ENCODE assay signal across 8 mouse cellular contexts in genomic region chr4:144896321-144896720, GRCm38 (mm10). TPM values are rescaled to one million over a fixed set of nuclear protein-coding genes. Genes with fewer than 3 reads are reported as not detected.
A peak's percentile ranks its signal among the peaks of the same experiment; 100 is the strongest.
DNase-seq lines count a peak whose midpoint lies in the region; ATAC-seq lines count a peak whose summit lies in the region.

No protein-coding gene starts in this region.

- no peaks in the 10 kb centered on the region for H3K27me3 ChIP-seq in heart, embryonic 16.5 days (ENCODE audit: control insufficient read depth, insufficient read depth, low read length)
- H3K27me3 ChIP-seq in limb, embryonic 11.5 days (ENCODE audit: control insufficient read depth, insufficient read depth, low read length): no peaks in the 10 kb centered on the region
- peaks cover 32% of the 10 kb centered on the region for H3K27me3 ChIP-seq in midbrain, embryonic 14.5 days (ENCODE audit: control insufficient read depth, insufficient read depth, low read length)
- H3K27me3 ChIP-seq in forebrain, embryonic 11.5 days (ENCODE audit: control insufficient read depth, insufficient read depth, low read length): peaks cover 23% of the 10 kb centered on the region

- WGBS in heart, embryonic 16.5 days: 58% methylated on average over 3 of the region's 3 CpGs
- WGBS in limb, embryonic 11.5 days: 58% methylated on average over 3 of the region's 3 CpGs
- 56% methylated on average over 3 of the region's 3 CpGs for WGBS in midbrain, embryonic 14.5 days
- 58% methylated on average over 3 of the region's 3 CpGs for WGBS in forebrain, embryonic 11.5 days

- H3K4me3 ChIP-seq in heart, embryonic 16.5 days (ENCODE audit: low read length): no peak overlapping the region
- H3K4me3 ChIP-seq in limb, embryonic 11.5 days (ENCODE audit: low read depth, low read length): no peak overlapping the region
- no peak overlapping the region for H3K4me3 ChIP-seq in midbrain, embryonic 14.5 days (replicated peaks; ENCODE audit: low read depth, low read length)
- no peak overlapping the region for H3K4me3 ChIP-seq in forebrain, embryonic 11.5 days (ENCODE audit: low read depth, low read length)

- H3K4me1 ChIP-seq in heart, embryonic 16.5 days (ENCODE audit: control insufficient read depth, insufficient read depth, low read length): peaks cover 32% of the 10 kb centered on the region
- H3K4me1 ChIP-seq in limb, embryonic 11.5 days (ENCODE audit: control insufficient read depth, insufficient read depth, low read length): peaks cover 19% of the 10 kb centered on the region
- peaks cover 19% of the 10 kb centered on the region for H3K4me1 ChIP-seq in midbrain, embryonic 14.5 days (ENCODE audit: control insufficient read depth, insufficient read depth, low read length)
- H3K4me1 ChIP-seq in forebrain, embryonic 11.5 days (replicated peaks; ENCODE audit: control insufficient read depth, insufficient read depth, low read length): peaks cover 8% of the 10 kb centered on the region

- H3K9me3 ChIP-seq in heart, embryonic 16.5 days (replicated peaks; ENCODE audit: control insufficient read depth, low read length): no peaks in the 10 kb centered on the region
- no peaks in the 10 kb centered on the region for H3K9me3 ChIP-seq in limb, embryonic 11.5 days (ENCODE audit: control insufficient read depth, low read length)
- no peaks in the 10 kb centered on the region for H3K9me3 ChIP-seq in midbrain, embryonic 14.5 days (ENCODE audit: control insufficient read depth, low read length)
- H3K9me3 ChIP-seq in forebrain, embryonic 11.5 days (ENCODE audit: control insufficient read depth, low read length): no peaks in the 10 kb centered on the region

- H3K27ac ChIP-seq in heart, embryonic 16.5 days (ENCODE audit: low read length): no peak overlapping the region; the same call in 1 of the 2 replicates
- H3K27ac ChIP-seq in limb, embryonic 11.5 days (replicated peaks; ENCODE audit: low read depth, low read length): no peak overlapping the region
- no peak overlapping the region for H3K27ac ChIP-seq in midbrain, embryonic 14.5 days (replicated peaks; ENCODE audit: low read depth, low read length)
- H3K27ac ChIP-seq in forebrain, embryonic 11.5 days (ENCODE audit: low read depth, low read length): no peak overlapping the region

- intact Hi-C loops in heart, postnatal 25 days (cut with DNase I): no loop called here

- peak; percentile 83 to 84 for DNase-seq in heart, adult 18-20 months
- no peak for DNase-seq in heart, postnatal 25 days (ENCODE audit: low spot score)
- DNase-seq in adrenal gland, postnatal 14 days: peak; percentile 87
- peak; percentile 44 for DNase-seq in limb, embryonic 11.5 days (ENCODE audit: low spot score)
- DNase-seq in midbrain, embryonic 14.5 days: peak; percentile 27
- DNase-seq in cerebellum, adult 9-11 months: no peak
- DNase-seq in forebrain, embryonic 11.5 days (ENCODE audit: low spot score): no peak

- no peak for ATAC-seq in heart, embryonic 16.5 days (replicated peaks; ENCODE audit: extremely low read depth, insufficient read depth, low FRiP score)
- no peak for ATAC-seq in limb, embryonic 11.5 days (ENCODE audit: insufficient number of reproducible peaks, low FRiP score, low TSS enrichment, low read depth)
- no peak for ATAC-seq in midbrain, embryonic 14.5 days (ENCODE audit: low FRiP score, low TSS enrichment)
- ATAC-seq in forebrain, embryonic 11.5 days (replicated peaks; ENCODE audit: low FRiP score): no peak

- no peaks in the 10 kb centered on the region for H3K36me3 ChIP-seq in heart, embryonic 16.5 days (ENCODE audit: control insufficient read depth, insufficient read depth)
- no peaks in the 10 kb centered on the region; the same call in 1 of the 2 replicates for H3K36me3 ChIP-seq in limb, embryonic 11.5 days (ENCODE audit: control insufficient read depth, insufficient read depth, low read length)
- no peaks in the 10 kb centered on the region for H3K36me3 ChIP-seq in midbrain, embryonic 14.5 days (ENCODE audit: control insufficient read depth, insufficient read depth, low read length)
- no peaks in the 10 kb centered on the region for H3K36me3 ChIP-seq in forebrain, embryonic 11.5 days (ENCODE audit: control insufficient read depth, insufficient read depth, low read length)

- H3K4me2 ChIP-seq in heart, embryonic 16.5 days (ENCODE audit: low read depth, low read length): 0 out of 2 replicates have a peak overlapping the region, but pooled peaks have one; percentile 43
- no peak overlapping the region for H3K4me2 ChIP-seq in limb, embryonic 11.5 days (ENCODE audit: low read depth, severe bottlenecking)
- H3K4me2 ChIP-seq in midbrain, embryonic 14.5 days (ENCODE audit: low read length): 0 out of 2 replicates have a peak overlapping the region, but pooled peaks have one; percentile 0
- no peak overlapping the region for H3K4me2 ChIP-seq in forebrain, embryonic 11.5 days (ENCODE audit: low read depth, low read length, severe bottlenecking)

- no peak overlapping the region for H3K9ac ChIP-seq in heart, embryonic 16.5 days (ENCODE audit: low read length)
- H3K9ac ChIP-seq in limb, embryonic 11.5 days (ENCODE audit: low read length): no peak overlapping the region
- no peak overlapping the region for H3K9ac ChIP-seq in midbrain, embryonic 14.5 days (replicated peaks; ENCODE audit: low read length)
- no peak overlapping the region for H3K9ac ChIP-seq in forebrain, embryonic 11.5 days (ENCODE audit: low read length)

RNA-seq across cellular contexts. Expression of gene Dhrs3, which starts 3.7 kb away (rescaled TPM):
- total RNA-seq in heart, adult 18-20 months (2021): 100 to 1,000 TPM; 114 to 133 TPM
- 100 to 1,000 TPM; 112 to 126 TPM for total RNA-seq in heart, postnatal 25 days (2021)
- 78.1 and 95.5 TPM in 2 replicates for total RNA-seq in adrenal gland, postnatal 14 days (2021)
- 36.8 and 37.0 TPM in 2 replicates for polyA plus RNA-seq in heart, embryonic 16.5 days (2015; fragmentation: Nextera tagmentation; extraction: Ambion mirVana)
- polyA plus RNA-seq in limb, embryonic 11.5 days (2014; fragmentation: Nextera tagmentation; extraction: Ambion mirVana): 48.5 and 50.2 TPM in 2 replicates
- polyA plus RNA-seq in midbrain, embryonic 14.5 days (2014; fragmentation: Nextera tagmentation; extraction: Ambion mirVana): 47.1 and 51.6 TPM in 2 replicates
- polyA plus RNA-seq in forebrain, embryonic 11.5 days (2014; fragmentation: Nextera tagmentation; extraction: Ambion mirVana): 5.8 and 8.1 TPM in 2 replicates

Comparison
In these comparisons a context has a peak if more than half of its experiments do, and no peak if none do; other contexts are left out.
1. DNase-seq: peak in heart, adult 18-20 months (2 of 2), adrenal gland, postnatal 14 days (single experiment), limb, embryonic 11.5 days (single experiment) and midbrain, embryonic 14.5 days (single experiment); none in heart, postnatal 25 days (single experiment), cerebellum, adult 9-11 months (single experiment) and forebrain, embryonic 11.5 days (single experiment).
2. H3K4me2 ChIP-seq: peak in heart, embryonic 16.5 days (single experiment) and midbrain, embryonic 14.5 days (single experiment); none in limb, embryonic 11.5 days (single experiment) and forebrain, embryonic 11.5 days (single experiment).